Mouse (Mus musculus) heart, embryonic 11.5 days (tissue): ENCODE data around the gene Ntrk3. TPM values are rescaled to one million over a fixed set of nuclear protein-coding genes. Genes with fewer than 3 reads are reported as not detected.

Source experiments
- ATAC-seq: fragments of 200-750 bp; cut with Nextera tagmentation; replicated peaks from 2 replicates; pipeline ENCODE4 v1.8.0; 2017; ENCODE audit warnings: moderate library complexity; ENCODE audit not compliant: insufficient number of reproducible peaks, low FRiP score, low TSS enrichment
- H3K27ac ChIP-seq: fragments of 300-500 bp; sonication (generic); 2 replicates; pipeline ENCODE4 v1.5.1; 2014; ENCODE audit warnings: mild to moderate bottlenecking, low read depth, low read length
- H3K27me3 ChIP-seq: fragments of 300-500 bp; sonication (generic); 2 replicates; pipeline ENCODE4 v1.6.1; 2014; ENCODE audit warnings: mild to moderate bottlenecking, low read length, mixed read lengths; ENCODE audit not compliant: control insufficient read depth, insufficient read depth
- H3K36me3 ChIP-seq: fragments of 300-500 bp; sonication (generic); 2 replicates; pipeline ENCODE4 v1.6.1; 2014; ENCODE audit warnings: mild to moderate bottlenecking, low read length, moderate library complexity, mixed read lengths; ENCODE audit not compliant: control insufficient read depth, insufficient read depth
- H3K4me1 ChIP-seq: fragments of 300-500 bp; sonication (generic); 2 replicates; pipeline ENCODE4 v1.6.1; 2014; ENCODE audit warnings: low read length; ENCODE audit not compliant: control insufficient read depth, insufficient read depth
- H3K4me2 ChIP-seq: fragments of 300-500 bp; sonication (generic); 2 replicates; pipeline ENCODE4 v1.6.1; 2014; ENCODE audit warnings: mild to moderate bottlenecking, moderate library complexity
- H3K4me3 ChIP-seq: fragments of 300-500 bp; sonication (generic); 2 replicates; pipeline ENCODE4 v1.5.1; 2014; ENCODE audit warnings: low read depth, low read length
- H3K9ac ChIP-seq: fragments of 300-500 bp; sonication (generic); 2 replicates; pipeline ENCODE4 v1.6.1; 2014; ENCODE audit warnings: mild to moderate bottlenecking, low read depth, low read length, moderate library complexity
- H3K9me3 ChIP-seq: fragments of 300-500 bp; sonication (generic); replicated peaks from 2 replicates; pipeline ENCODE4 v1.6.1; 2016; ENCODE audit warnings: low read length; ENCODE audit not compliant: control insufficient read depth
- WGBS: fragments of 180-500 bp; shearing (Covaris S2); extraction: QIAGEN DNeasy Blood & Tissue Kit; methylation state at CpG from one replicate; pipeline ENCODE4 v1.1.7; 2014; ENCODE audit not compliant: insufficient replicate concordance; 5-methylcytosine and 5-hydroxymethylcytosine counted together
- polyA plus RNA-seq: library from polyadenylated mRNA; unstranded; fragments of >200 nt; fragmentation: Nextera tagmentation; extraction: Ambion mirVana; gene quantifications from 2 replicates; pipeline ENCODE4 v1.2.1, GENCODE M21; 2014

Ntrk3 gene
- polyA plus RNA-seq, 1 experiment from 2014 or later: 1.1 TPM

DNA sequence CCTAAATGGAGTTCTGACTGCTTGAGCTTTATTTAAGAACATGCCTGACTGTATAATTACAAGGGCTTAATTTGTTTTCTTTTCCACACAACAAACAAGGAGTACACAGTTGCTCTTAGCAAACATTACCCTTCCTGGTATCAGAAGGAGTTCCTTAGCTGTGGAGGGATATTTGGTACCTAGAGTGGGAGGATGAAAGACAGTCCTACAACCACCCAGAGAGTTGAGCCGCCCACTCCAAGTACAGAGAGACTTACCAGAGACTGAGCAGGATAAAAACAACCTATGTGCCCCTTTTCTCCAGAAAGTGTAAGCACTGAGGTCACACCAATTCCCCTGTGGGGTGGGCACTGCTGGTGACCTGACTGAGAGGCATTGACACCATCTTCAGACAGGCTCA is 237.8 kb downstream of the Ntrk3 start:
- no peak for ATAC-seq
- Histone ChIP-seq H3K27me3 (no peaks in the 10 kb centered on the region), H3K9ac (no peak overlapping the region), H3K4me3 (no peak overlapping the region), H3K27ac (no peak overlapping the region), H3K4me1 (no peaks in the 10 kb centered on the region), H3K36me3 (no peaks in the 10 kb centered on the region), H3K4me2 (no peak overlapping the region), H3K9me3 (no peaks in the 10 kb centered on the region)
- WGBS: 69% methylated on average over 1 of the region's 1 CpGs

DNA sequence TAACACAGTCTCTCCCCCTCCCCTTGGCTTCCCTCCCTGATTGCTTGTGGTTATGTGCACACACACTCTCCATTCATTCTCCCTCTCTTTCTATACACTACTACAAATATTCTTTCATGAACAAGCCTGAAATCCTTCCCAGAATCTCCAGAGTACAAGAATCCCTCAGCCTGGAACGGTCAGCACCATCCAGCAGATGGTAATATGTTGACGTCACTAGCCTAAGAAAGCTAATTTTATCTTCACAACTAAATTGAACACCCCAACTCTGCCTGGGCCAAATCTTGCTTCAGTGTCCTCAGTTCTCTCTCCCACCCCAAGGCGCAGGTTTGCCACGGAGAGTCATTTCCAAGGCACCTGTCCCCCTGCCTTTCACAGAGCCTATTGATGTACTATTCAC is 239.5 kb downstream of the Ntrk3 start:
- Histone ChIP-seq H3K4me2 (no peak overlapping the region), H3K4me3 (no peak overlapping the region), H3K9me3 (no peaks in the 10 kb centered on the region), H3K27ac (no peak overlapping the region), H3K36me3 (no peaks in the 10 kb centered on the region), H3K9ac (no peak overlapping the region), H3K27me3 (no peaks in the 10 kb centered on the region), H3K4me1 (no peaks in the 10 kb centered on the region)
- no peak for ATAC-seq
- 76% methylated on average over 4 of the region's 4 CpGs for WGBS

DNA sequence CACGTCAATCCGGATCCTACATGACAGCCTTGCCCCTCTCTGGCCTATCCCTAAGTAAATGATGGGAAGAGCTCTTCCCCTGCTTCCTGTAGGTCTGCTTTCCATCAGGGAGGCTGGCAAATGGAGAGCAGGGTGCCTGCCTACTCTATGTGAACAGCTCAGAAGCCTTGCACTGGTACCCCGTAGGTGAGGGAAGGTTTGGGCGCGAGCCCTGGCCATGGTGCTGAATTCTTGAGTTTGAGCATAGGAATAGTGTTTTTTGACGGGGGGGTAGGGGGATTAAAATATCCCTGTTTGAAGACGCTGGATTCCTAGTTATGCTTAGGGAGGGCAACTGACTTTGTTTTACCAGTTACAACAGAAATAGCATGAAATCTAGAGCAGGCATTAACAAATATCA is 240.0 kb downstream of the Ntrk3 start:
- ATAC-seq: no peak
- no peak overlapping the region for H3K4me3 ChIP-seq
- no peak overlapping the region for H3K9ac ChIP-seq
- no peak overlapping the region for H3K27ac ChIP-seq
- H3K27me3 ChIP-seq: no peaks in the 10 kb centered on the region
- 44% methylated on average over 7 of the region's 7 CpGs for WGBS
- H3K4me1 ChIP-seq: no peaks in the 10 kb centered on the region
- no peaks in the 10 kb centered on the region for H3K9me3 ChIP-seq
- no peaks in the 10 kb centered on the region for H3K36me3 ChIP-seq
- no peak overlapping the region for H3K4me2 ChIP-seq

DNA sequence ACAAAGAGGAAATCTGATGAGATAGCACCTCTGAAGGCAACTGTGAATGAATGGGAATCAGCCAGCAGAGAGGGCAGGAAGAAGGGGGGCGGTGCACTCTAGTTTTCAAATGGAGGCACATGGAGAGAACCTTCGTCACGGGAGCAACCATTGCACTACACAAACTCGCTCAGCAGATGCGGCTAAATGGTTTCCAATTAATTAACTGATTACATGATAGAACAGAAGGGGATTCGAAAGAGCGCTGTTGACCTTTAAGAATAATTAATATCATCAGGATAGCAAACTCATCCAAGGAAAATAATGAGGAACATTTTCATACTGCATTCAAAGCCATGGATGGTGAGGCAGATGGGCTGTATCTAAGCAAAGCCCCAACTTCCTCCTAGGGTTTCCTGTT is 244.2 kb downstream of the Ntrk3 start:
- Histone ChIP-seq H3K9me3 (no peaks in the 10 kb centered on the region), H3K9ac (no peak overlapping the region), H3K4me1 (no peaks in the 10 kb centered on the region), H3K4me2 (no peak overlapping the region), H3K27ac (no peak overlapping the region), H3K4me3 (no peak overlapping the region), H3K27me3 (no peaks in the 10 kb centered on the region), H3K36me3 (no peaks in the 10 kb centered on the region)
- WGBS: 85% methylated on average over 7 of the region's 7 CpGs
- no peak for ATAC-seq

GRCm38 (mm10) chr7:78491176-78491575 is 246.6 kb downstream of the Ntrk3 start:
- Histone ChIP-seq H3K27ac (no peak overlapping the region), H3K9me3 (no peaks in the 10 kb centered on the region), H3K4me2 (no peak overlapping the region), H3K36me3 (no peaks in the 10 kb centered on the region), H3K4me1 (no peaks in the 10 kb centered on the region), H3K4me3 (no peak overlapping the region), H3K27me3 (no peaks in the 10 kb centered on the region), H3K9ac (no peak overlapping the region)
- no peak for ATAC-seq
- WGBS: 57% methylated on average over 7 of the region's 7 CpGs

DNA sequence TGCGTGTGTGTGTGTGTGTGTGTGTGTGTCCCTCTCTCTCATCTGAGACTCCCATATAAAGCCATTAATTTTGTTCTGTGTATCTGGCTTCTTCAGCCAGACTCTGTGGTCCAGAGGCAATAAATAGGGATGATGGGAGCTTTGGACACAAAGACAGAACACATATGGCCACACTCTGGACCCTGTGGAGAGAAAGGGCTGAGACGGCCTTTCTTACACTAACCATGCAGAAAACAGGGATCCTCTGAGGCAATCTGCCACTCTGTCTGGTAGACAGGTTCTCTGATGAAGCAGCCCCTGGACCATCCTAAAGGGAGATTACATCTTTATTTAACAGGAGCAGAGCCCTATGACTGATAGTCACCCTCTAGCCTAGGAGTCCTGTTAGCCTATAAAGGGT is 253.5 kb downstream of the Ntrk3 start:
- Histone ChIP-seq H3K27ac (no peak overlapping the region), H3K9me3 (no peaks in the 10 kb centered on the region), H3K36me3 (no peaks in the 10 kb centered on the region), H3K4me2 (no peak overlapping the region), H3K27me3 (no peaks in the 10 kb centered on the region), H3K4me3 (no peak overlapping the region), H3K4me1 (no peaks in the 10 kb centered on the region), H3K9ac (no peak overlapping the region)
- ATAC-seq: no peak
- WGBS: 88% methylated on average over 2 of the region's 2 CpGs

DNA sequence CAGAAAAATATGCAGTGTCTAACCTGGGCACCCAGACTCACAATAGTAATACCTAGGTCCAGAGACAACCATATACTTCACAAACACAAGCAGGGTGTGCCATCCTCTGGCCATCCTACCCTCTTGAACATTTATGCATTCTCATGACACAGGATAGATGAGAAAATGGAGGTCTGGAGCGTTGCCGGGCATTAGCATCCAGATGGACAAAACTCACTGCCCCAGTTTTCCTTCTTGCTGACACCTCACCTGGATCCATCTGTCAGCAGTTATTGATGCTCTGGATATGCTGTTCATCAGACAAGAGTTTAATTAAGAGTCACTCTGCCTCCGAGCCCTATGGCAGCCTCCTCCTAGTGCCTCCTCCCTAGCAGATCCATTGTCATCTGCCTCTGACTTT is 254.1 kb downstream of the Ntrk3 start:
- H3K27ac ChIP-seq: no peak overlapping the region
- 90% methylated on average over 3 of the region's 3 CpGs for WGBS
- H3K4me2 ChIP-seq: no peak overlapping the region
- no peak for ATAC-seq
- no peak overlapping the region for H3K9ac ChIP-seq
- H3K9me3 ChIP-seq: no peaks in the 10 kb centered on the region
- H3K4me1 ChIP-seq: no peaks in the 10 kb centered on the region
- no peak overlapping the region for H3K4me3 ChIP-seq
- H3K36me3 ChIP-seq: no peaks in the 10 kb centered on the region
- no peaks in the 10 kb centered on the region for H3K27me3 ChIP-seq

DNA sequence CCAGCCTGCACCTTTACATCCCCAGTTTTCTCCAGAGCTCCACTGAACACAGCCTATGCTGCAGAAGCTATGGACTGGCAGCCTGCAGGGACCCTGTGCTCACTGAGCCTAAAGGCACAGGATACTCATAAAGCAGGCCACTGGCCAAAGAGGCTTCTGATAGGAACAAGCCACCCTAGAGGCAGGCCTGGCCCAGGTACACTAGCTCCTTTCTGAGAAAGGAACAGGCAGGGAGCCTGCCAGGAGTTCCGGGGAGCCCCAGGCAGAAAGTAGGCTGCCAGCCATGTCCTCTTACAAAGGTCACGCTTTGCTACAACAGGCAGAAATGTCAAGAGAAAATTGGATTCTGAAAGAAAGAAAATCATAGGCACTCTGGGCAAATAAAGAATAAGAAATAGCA is 254.8 kb downstream of the Ntrk3 start:
- WGBS: 82% methylated on average over 2 of the region's 2 CpGs
- Histone ChIP-seq H3K9me3 (no peaks in the 10 kb centered on the region), H3K27ac (no peak overlapping the region), H3K4me3 (no peak overlapping the region), H3K27me3 (no peaks in the 10 kb centered on the region), H3K36me3 (no peaks in the 10 kb centered on the region), H3K9ac (no peak overlapping the region), H3K4me2 (no peak overlapping the region), H3K4me1 (no peaks in the 10 kb centered on the region)
- no peak for ATAC-seq

DNA sequence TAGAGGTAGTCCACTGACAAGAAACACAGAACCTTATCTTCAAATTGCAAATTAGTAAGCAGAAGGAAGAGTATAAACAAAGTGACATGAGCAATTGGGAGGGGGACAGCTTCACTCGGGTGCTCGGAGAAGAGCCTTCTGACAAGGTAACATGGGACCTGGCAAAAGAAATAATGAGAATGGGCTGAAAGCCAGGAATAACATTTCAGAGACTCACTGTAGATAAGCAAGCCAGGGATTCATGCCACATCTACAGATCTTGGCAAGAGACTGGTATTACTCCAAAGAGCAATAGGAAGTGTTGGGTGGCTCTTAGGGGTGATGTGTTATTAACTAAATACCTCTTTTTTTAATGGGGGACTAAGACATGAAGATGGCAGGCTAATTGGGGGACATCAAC is 258.9 kb downstream of the Ntrk3 start:
- Histone ChIP-seq H3K4me3 (no peak overlapping the region), H3K27me3 (no peaks in the 10 kb centered on the region), H3K9me3 (no peaks in the 10 kb centered on the region), H3K9ac (no peak overlapping the region), H3K4me2 (no peak overlapping the region), H3K27ac (no peak overlapping the region), H3K36me3 (no peaks in the 10 kb centered on the region), H3K4me1 (no peaks in the 10 kb centered on the region)
- no peak for ATAC-seq
- 73% methylated on average over 2 of the region's 2 CpGs for WGBS
